Mouse (Mus musculus) myocyte (in vitro differentiated cells): ENCODE results near the gene Arx. TPM values are rescaled to one million over a fixed set of nuclear protein-coding genes. Genes with fewer than 3 reads are reported as not detected.

Experiments
- H3K27me3 ChIP-seq: one replicate; pipeline ENCODE4 v1.6.1; 2011; ENCODE audit not compliant: control insufficient read depth, insufficient read depth, insufficient read length
- H3K36me3 ChIP-seq: one replicate; pipeline ENCODE4 v1.6.1; 2011; ENCODE audit not compliant: control insufficient read depth, insufficient read depth
- H3K4me2 ChIP-seq: one replicate; pipeline ENCODE4 v1.6.1; 2011; ENCODE audit warnings: low read depth, control low read depth
- H3K4me3 ChIP-seq: one replicate; pipeline ENCODE4 v1.5.1; 2011; ENCODE audit warnings: mild to moderate bottlenecking, control low read depth, moderate library complexity
- H3K79me2 ChIP-seq: one replicate; pipeline ENCODE4 v1.6.1; 2011; ENCODE audit not compliant: control insufficient read depth, insufficient read depth
- H3ac ChIP-seq: one replicate; pipeline ENCODE4 v1.6.1; 2011; ENCODE audit not compliant: control insufficient read depth, insufficient read length
- CEBPB ChIP-seq: IDR thresholded peaks from 2 replicates; pipeline ENCODE4 v1.6.1; 2011; ENCODE audit warnings: mild to moderate bottlenecking, moderate library complexity; ENCODE audit not compliant: poor library complexity, insufficient read depth, severe bottlenecking
- E2F4 ChIP-seq: IDR thresholded peaks from one replicate; pipeline ENCODE4 v1.6.1; 2011; ENCODE audit warnings: mild to moderate bottlenecking, control low read depth, moderate library complexity; ENCODE audit not compliant: insufficient read depth
- MAX ChIP-seq: IDR thresholded peaks from one replicate; pipeline ENCODE4 v1.6.1; 2011; ENCODE audit warnings: low read depth, mild to moderate bottlenecking, control low read depth
- MYOD1 ChIP-seq, 3 experiments: IDR thresholded peaks; one replicate each; pipeline ENCODE4 v1.6.1; 2011; ENCODE audit warnings: control low read depth in 2 of 3, low read depth in 2 of 3, mild to moderate bottlenecking in 2 of 3, moderate library complexity in 1 of 3; ENCODE audit not compliant: insufficient read length in 2 of 3, control insufficient read depth in 1 of 3
- MYOG ChIP-seq, 3 experiments: IDR thresholded peaks; one replicate each; pipeline ENCODE4 v1.6.1; 2011; ENCODE audit warnings: control low read depth in 2 of 3, low read depth in 2 of 3, mild to moderate bottlenecking in 2 of 3; ENCODE audit not compliant: insufficient read length in 2 of 3, control insufficient read depth in 1 of 3, insufficient read depth in 1 of 3
- POLR2A ChIP-seq: IDR thresholded peaks from one replicate; pipeline ENCODE4 v1.6.1; 2011; ENCODE audit warnings: low read depth, mild to moderate bottlenecking, control low read depth, moderate library complexity; ENCODE audit not compliant: insufficient read length
- POLR2AphosphoS2 ChIP-seq: IDR thresholded peaks from one replicate; pipeline ENCODE4 v1.6.1; 2011; ENCODE audit warnings: low read depth, control low read depth; ENCODE audit not compliant: insufficient read length
- REST ChIP-seq: IDR thresholded peaks from one replicate; pipeline ENCODE4 v1.6.1; 2011; ENCODE audit warnings: mild to moderate bottlenecking, control low read depth, moderate library complexity; ENCODE audit not compliant: insufficient read depth, insufficient read length
- SRF ChIP-seq: IDR thresholded peaks from one replicate; pipeline ENCODE4 v1.6.1; 2011; ENCODE audit warnings: low read depth; ENCODE audit not compliant: control insufficient read depth, insufficient read length
- TCF12 ChIP-seq: IDR thresholded peaks from one replicate; pipeline ENCODE4 v1.6.1; 2011; ENCODE audit warnings: mild to moderate bottlenecking, control low read depth; ENCODE audit not compliant: poor library complexity, insufficient read depth, severe bottlenecking
- TCF3 ChIP-seq: IDR thresholded peaks from one replicate; pipeline ENCODE4 v1.6.1; 2011; ENCODE audit warnings: low read depth, control low read depth; ENCODE audit not compliant: insufficient read length
- USF1 ChIP-seq: IDR thresholded peaks from one replicate; pipeline ENCODE4 v1.6.1; 2011; ENCODE audit warnings: low read depth, mild to moderate bottlenecking, control low read depth, moderate library complexity
- polyA plus RNA-seq: library from polyadenylated mRNA; unstranded; fragments of >200 nt; fragmentation: generic; extraction: Trizol; gene quantifications from one replicate; pipeline ENCODE4 v1.2.1, GENCODE M21; 2012; ENCODE audit warnings: missing spikeins

Gene Arx
- polyA plus RNA-seq, 1 experiment: 6.5 TPM

- Histone ChIP-seq H3K4me3 (no peak overlapping the region), H3K27me3 (peaks cover 20% of the 10 kb centered on the region), H3ac (no peak overlapping the region), H3K36me3 (no peaks in the 10 kb centered on the region), H3K79me2 (no peaks in the 10 kb centered on the region), H3K4me2 (peak overlapping the region; percentile 58)
- TF ChIP-seq POLR2AphosphoS2: no peak
- TF ChIP-seq E2F4: no peak
- TF ChIP-seq TCF3: no peak
- no peak for TF ChIP-seq MYOG (IDR thresholded peaks at IDR 0.05; ENCODE audit: control insufficient read depth in 1 of 3, insufficient read depth in 1 of 3, insufficient read length in 2 of 3, low read depth in 2 of 3)
- TF ChIP-seq MAX: no peak
- TF ChIP-seq TCF12: no peak
- TF ChIP-seq CEBPB: no peak
- no peak for TF ChIP-seq REST
- TF ChIP-seq USF1: no peak
- no peak for TF ChIP-seq MYOD1 (IDR thresholded peaks at IDR 0.05; ENCODE audit: control insufficient read depth in 1 of 3, insufficient read length in 2 of 3, low read depth in 2 of 3)
- TF ChIP-seq POLR2A: no peak
- TF ChIP-seq SRF: no peak
Observed at GRCm38 (mm10) chrX:93281756-93282155, 4.5 kb upstream of the Arx start.

GRCm38 (mm10) chrX:93285091-93285490 lies 1.2 kb upstream of the Arx start:
- TF ChIP-seq POLR2A (no peak), CEBPB (no peak), E2F4 (no peak), MYOD1 (IDR thresholded peaks at IDR 0.05; ENCODE audit: control insufficient read depth in 1 of 3, insufficient read length in 2 of 3, low read depth in 2 of 3) (no peak), TCF3 (no peak), SRF (no peak), REST (no peak), MAX (no peak), MYOG (IDR thresholded peaks at IDR 0.05; ENCODE audit: control insufficient read depth in 1 of 3, insufficient read depth in 1 of 3, insufficient read length in 2 of 3, low read depth in 2 of 3) (no peak), USF1 (no peak), POLR2AphosphoS2 (no peak), TCF12 (no peak)
- Histone ChIP-seq H3ac (no peak overlapping the region), H3K4me2 (no peak overlapping the region), H3K36me3 (no peaks in the 10 kb centered on the region), H3K27me3 (peaks cover 32% of the 10 kb centered on the region), H3K79me2 (no peaks in the 10 kb centered on the region), H3K4me3 (no peak overlapping the region)

DNA sequence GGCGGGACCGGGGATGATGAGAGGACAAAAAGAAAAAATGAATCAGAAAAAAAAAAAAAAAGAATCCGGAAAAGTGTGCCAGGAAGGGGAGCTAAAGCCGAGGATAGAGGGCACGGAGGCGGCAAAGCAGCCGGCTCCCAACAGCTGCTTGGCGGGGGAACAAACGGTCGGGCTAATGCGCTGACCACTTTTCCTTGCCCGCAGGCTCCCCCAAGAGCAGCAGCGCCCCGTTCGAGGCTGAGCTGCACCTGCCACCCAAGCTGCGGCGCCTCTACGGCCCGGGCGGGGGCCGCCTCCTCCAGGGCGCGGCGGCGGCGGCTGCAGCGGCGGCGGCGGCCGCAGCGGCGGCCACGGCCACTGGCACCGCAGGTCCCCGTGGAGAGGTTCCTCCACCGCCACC lies 2.1 kb downstream of the Arx start:
- no peaks in the 10 kb centered on the region for H3K79me2 ChIP-seq
- no peaks in the 10 kb centered on the region for H3K36me3 ChIP-seq
- H3K4me3 ChIP-seq: no peak overlapping the region
- peak; percentile 51 to 89 (median 72) for TF ChIP-seq MYOG (IDR thresholded peaks at IDR 0.05; ENCODE audit: control insufficient read depth in 1 of 3, insufficient read depth in 1 of 3, insufficient read length in 2 of 3, low read depth in 2 of 3)
- no peak for TF ChIP-seq TCF3
- TF ChIP-seq REST: no peak
- peak in 2 of 3 experiments; percentile 79 to 81 for TF ChIP-seq MYOD1 (IDR thresholded peaks at IDR 0.05; ENCODE audit: control insufficient read depth in 1 of 3, insufficient read length in 2 of 3, low read depth in 2 of 3)
- no peak for TF ChIP-seq POLR2AphosphoS2
- peaks cover 24% of the 10 kb centered on the region for H3K27me3 ChIP-seq
- peak overlapping the region; percentile 38 for H3ac ChIP-seq
- H3K4me2 ChIP-seq: peak overlapping the region; percentile 50

DNA sequence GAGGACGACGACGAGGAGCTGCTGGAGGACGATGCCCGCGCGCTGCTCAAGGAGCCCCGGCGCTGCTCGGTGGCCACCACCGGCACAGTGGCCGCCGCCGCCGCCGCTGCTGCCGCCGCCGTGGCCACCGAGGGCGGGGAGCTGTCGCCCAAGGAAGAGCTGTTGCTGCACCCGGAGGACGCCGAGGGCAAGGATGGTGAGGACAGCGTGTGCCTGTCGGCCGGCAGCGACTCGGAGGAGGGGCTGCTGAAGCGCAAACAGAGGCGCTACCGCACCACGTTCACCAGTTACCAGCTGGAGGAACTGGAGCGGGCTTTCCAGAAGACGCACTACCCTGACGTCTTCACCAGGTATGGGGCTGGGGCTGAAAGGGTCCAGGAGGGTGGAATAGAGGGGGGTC lies 2.8 kb downstream of the Arx start:
- H3K27me3 ChIP-seq: peaks cover 30% of the 10 kb centered on the region
- no peaks in the 10 kb centered on the region for H3K79me2 ChIP-seq
- no peak for TF ChIP-seq MAX
- no peak for TF ChIP-seq CEBPB
- no peak for TF ChIP-seq REST
- no peak for TF ChIP-seq E2F4
- H3K36me3 ChIP-seq: no peaks in the 10 kb centered on the region
- peak overlapping the region; percentile 60 for H3K4me2 ChIP-seq
- H3K4me3 ChIP-seq: peak overlapping the region; percentile 21
- peak overlapping the region; percentile 38 for H3ac ChIP-seq

DNA sequence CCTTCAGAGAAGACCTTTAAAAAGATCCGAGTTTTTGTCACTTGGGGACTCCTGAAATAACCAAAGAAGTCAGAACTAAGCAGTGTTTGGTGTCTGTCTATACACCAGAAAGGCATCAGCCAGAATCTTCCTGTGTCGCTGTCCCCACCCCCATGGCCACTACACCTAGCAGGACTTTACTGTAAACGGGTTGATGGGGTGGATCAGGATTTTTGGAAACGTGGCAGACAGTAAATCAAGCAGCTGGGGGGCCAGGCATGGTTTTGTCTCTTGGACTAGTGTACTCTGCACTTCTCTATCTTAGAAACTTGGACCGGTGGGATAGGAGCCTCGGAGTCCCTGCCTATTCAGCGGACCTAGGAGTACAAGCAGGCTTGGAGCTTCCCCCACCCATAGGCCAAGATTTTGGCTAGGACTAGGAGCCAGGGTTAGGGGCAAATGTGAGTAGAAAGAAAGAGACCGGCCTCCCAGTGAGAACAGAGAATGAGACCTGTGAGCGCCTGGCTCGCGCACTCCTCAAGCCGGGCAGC lies 3.7 kb downstream of the Arx start:
- no peak overlapping the region for H3ac ChIP-seq
- peak overlapping the region; percentile 52 for H3K4me2 ChIP-seq
- H3K27me3 ChIP-seq: peaks cover 37% of the 10 kb centered on the region
- H3K79me2 ChIP-seq: no peaks in the 10 kb centered on the region
- no peaks in the 10 kb centered on the region for H3K36me3 ChIP-seq
- TF ChIP-seq MAX: no peak
- TF ChIP-seq TCF3: no peak
- TF ChIP-seq TCF12: no peak
- TF ChIP-seq CEBPB: no peak
- no peak for TF ChIP-seq MYOD1 (IDR thresholded peaks at IDR 0.05; ENCODE audit: control insufficient read depth in 1 of 3, insufficient read length in 2 of 3, low read depth in 2 of 3)
- no peak for TF ChIP-seq MYOG (IDR thresholded peaks at IDR 0.05; ENCODE audit: control insufficient read depth in 1 of 3, insufficient read depth in 1 of 3, insufficient read length in 2 of 3, low read depth in 2 of 3)
- no peak for TF ChIP-seq USF1
- no peak for TF ChIP-seq E2F4
- TF ChIP-seq POLR2A: no peak
- TF ChIP-seq SRF: no peak
- no peak for TF ChIP-seq POLR2AphosphoS2
- TF ChIP-seq REST: no peak
- H3K4me3 ChIP-seq: peak overlapping the region; percentile 21
